Mouse (Mus musculus) MEL (cell line): ENCODE measurements around the gene Palld.

Experiments
- CHD1 ChIP-seq: IDR thresholded peaks from 2 replicates; pipeline ENCODE4 v1.6.1; 2012; ENCODE audit warnings: low read depth, mild to moderate bottlenecking, inconsistent platforms, low read length, improper control_type of control experiment
- ETS1 ChIP-seq: IDR thresholded peaks from 2 replicates; pipeline ENCODE4 v1.6.1; 2012; ENCODE audit warnings: low read depth, mild to moderate bottlenecking, inconsistent platforms, low read length, improper control_type of control experiment, moderate library complexity
- GATA1 ChIP-seq: IDR thresholded peaks from 2 replicates; pipeline ENCODE4 v1.6.1; 2011; ENCODE audit warnings: low read depth, low read length, improper control_type of control experiment
- KAT2A ChIP-seq: conservative IDR thresholded peaks from 2 replicates; pipeline ENCODE4 v1.6.1; 2012; ENCODE audit warnings: low read depth, low read length, improper control_type of control experiment, inconsistent platforms

DNA sequence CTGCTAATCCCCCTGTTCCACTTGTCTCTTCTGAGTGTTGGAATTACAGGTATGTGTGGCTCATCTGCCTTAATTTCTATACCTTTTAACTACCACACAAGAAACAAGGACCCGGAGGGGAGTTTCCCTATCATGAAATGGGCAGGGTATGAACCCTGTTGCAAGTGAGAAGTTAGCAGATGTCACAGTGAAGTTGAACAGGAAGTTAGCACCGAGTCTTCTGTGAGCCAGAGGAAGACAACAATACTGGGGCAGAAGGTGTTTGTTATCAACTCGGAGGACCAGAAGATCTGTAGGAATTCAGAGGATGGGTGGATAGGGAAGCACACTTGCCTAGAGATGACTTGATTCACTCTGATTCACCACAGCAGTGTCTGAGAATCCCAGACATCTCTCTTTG, 259.3 kb downstream of the Palld start:
- TF ChIP-seq GATA1 (no peak), CHD1 (no peak), KAT2A (no peak), ETS1 (no peak)
